Mouse (Mus musculus) thymus, adult 2 months (tissue): Measurements from ENCODE around the gene Nat8f3.
"Not testable (repeated sequence)": the region's sequence is repeated elsewhere in the genome, so short reads cannot be mapped to it uniquely, and the experiment has no call there.

Experiments used
- CTCF ChIP-seq: fragments of 200-500 bp; IDR thresholded peaks from 2 replicates; pipeline ENCODE4 v1.5.1; 2012; ENCODE audit warnings: mild to moderate bottlenecking, control low read depth, low read length, moderate library complexity, borderline replicate concordance; ENCODE audit not compliant: control insufficient read depth, poor library complexity, insufficient read depth; ENCODE audit errors: extremely low read depth
- POLR2A ChIP-seq: fragments of 200-500 bp; IDR thresholded peaks from 2 replicates; pipeline ENCODE4 v1.6.1; 2012; ENCODE audit warnings: mild to moderate bottlenecking, low read length, control low read depth, moderate library complexity; ENCODE audit not compliant: control insufficient read depth, poor library complexity, insufficient read depth; ENCODE audit errors: extremely low read depth

- TF ChIP-seq CTCF, POLR2A: not testable (repeated sequence)
These were observed 45.0 kb upstream of the Nat8f3 start for GRCm38 (mm10) chr6:85810514-85810913.
